Mouse (Mus musculus) v-Abl transformed pro-B cells (cell line): ENCODE results near the gene Tbx10.
"Not testable (repeated sequence)": the region's sequence is repeated elsewhere in the genome, so short reads cannot be mapped to it uniquely, and the experiment has no call there.

Experiments used
- in situ Hi-C, 2 experiments: fragments of 400-800 bp; cut with MboI; formaldehyde crosslinking; loops; one replicate each; pipeline ENCODE4 v1.15.1; 2025; ENCODE audit not compliant: unreplicated experiment in 2 of 2

The Tbx10 gene

DNA sequence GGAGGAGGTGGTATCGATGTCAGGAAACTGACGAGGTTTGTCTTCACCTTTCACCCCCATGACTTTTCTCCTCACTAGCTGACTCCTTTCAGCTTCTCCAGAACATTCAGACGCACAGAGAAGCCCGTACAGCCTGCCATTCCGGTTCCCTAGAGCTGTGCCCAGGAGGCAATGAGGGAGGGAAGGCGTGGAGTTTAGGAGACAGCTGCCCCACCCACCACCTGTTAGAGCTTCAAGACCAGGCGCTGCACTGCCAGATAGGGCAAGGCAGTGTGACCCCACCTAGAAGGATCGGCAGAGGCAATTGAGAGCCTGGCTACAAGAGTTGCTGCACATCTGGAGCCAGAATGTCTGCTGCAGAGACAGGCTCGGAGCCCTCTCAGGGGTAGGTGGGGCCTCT lies 20.3 kb upstream of the Tbx10 start, which contains the start of gene Aldh3b2:
TSS of gene Aldh3b2 (plus strand) at position 100 of the 400 bp plus-strand sequence.
- in situ Hi-C loops: no loop called here

DNA sequence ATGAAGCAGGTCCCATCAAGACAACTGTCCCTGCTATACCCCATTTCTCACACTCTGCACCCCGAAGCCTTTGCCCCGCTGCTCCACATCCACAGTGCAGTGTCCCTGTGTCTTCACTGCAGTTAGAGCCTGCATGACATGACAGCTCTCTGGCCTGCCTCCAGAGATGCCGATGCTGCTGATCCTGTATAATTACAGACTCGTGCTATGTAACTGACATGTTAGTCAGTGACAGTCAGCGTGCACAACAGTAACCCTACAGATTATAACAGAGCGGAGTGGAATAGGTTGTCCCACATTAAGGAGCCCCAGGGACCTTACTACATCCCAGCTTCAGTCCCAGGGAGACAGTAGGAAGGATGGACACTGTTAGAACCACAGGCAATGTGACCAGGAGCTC lies 17.9 kb upstream of the Tbx10 start:
- in situ Hi-C loops: not testable (repeated sequence)

DNA sequence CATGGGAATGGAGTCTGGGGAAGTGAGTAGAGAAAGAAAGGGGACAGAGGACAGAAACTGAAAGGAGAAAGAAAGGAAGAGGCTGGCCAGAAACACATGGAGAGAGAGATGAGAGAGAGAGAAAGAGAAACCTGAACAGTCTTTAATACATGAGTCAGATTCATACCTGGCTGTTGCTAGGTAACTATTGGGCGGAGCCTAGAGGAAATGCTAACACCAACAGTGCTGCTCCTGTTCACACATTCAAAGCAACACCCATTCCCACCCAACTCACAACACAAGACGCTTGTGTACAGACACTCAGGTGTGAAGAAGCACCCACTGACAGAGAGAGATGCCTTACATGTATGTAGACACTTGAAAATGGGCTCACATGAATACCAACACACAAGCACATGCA lies 16.7 kb upstream of the Tbx10 start:
- in situ Hi-C loops: no loop called here

DNA sequence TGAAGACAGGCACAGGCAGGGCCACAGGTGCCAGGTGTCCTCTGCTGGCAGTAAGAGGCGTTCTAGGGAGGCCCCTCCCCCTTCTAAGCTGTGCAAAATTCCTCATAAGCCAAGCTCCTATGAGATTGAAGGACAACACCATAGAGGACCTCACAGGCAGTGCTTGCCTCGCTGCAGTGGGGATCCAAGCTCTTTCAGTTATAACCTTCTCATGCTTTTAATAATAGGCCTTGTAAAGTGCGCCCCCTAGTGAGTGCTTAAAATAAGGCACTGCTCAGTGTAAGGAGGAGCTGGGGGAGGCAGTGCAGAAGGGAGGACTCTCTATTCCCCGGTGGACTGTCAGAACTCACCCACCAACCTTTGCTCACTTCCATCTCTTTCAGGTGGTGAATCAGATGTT lies 12.2 kb upstream of the Tbx10 start:
- in situ Hi-C loops: loop anchor here (5.0 kb wide), 2 partner anchors 93 to 188 kb away; no protein-coding TSS in a partner anchor

DNA sequence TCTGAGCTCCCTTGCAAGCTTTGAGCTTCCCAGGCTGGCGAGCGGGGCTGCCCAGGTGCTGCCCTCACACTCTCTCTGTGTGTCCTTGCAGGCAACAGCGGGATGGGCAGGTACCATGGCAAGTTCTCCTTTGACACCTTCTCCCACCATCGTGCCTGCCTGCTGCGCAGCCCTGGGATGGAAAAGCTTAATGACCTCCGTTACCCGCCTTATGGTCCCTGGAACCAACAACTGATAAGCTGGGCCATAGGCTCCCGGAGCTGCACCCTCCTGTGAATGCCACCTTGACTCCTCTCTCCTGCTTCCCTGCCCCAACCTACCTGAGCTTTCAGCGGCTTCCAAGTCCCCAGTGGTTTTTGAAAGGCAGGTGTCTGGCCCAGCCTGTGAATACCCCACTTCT lies 11.6 kb upstream of the Tbx10 start:
- in situ Hi-C loops: loop anchor here (5.0 kb wide), 2 partner anchors 94 to 189 kb away; no protein-coding TSS in a partner anchor

DNA sequence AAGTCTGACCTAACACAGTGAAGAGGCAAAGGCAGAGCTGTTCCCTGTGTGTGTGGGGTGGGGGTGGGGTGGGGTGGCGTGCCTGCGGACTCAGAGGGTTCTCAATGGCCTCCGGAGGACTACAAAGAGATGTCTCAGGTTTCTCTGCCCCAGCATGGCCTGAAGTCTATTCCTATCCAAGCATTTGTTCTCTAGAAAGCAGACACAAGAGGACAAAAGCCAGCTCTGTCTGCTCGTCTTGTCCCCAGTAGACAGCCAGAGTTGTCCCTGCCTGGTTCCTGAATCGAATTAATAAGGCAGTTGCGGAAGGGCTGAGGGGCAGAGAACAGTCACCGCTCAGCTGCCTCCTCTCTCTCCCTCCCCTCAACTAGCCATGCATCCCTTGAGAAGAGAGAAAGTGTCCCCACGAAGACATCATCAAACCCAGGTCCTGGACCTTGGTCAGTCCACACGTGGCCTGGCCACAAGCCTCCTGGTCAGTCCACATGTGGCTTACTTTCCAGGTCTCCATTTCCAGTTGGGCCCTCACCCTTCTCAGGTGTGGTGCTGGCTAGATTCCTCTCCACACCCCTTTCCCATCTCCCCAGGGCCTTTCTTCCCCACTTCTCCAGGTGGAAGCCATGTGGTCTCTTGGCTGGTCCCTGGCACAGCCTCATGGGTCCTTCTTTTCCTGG lies 8.9 kb upstream of the Tbx10 start:
- in situ Hi-C loops: loop anchor here (5.0 kb wide), 2 partner anchors 96 to 191 kb away; no protein-coding TSS in a partner anchor

DNA sequence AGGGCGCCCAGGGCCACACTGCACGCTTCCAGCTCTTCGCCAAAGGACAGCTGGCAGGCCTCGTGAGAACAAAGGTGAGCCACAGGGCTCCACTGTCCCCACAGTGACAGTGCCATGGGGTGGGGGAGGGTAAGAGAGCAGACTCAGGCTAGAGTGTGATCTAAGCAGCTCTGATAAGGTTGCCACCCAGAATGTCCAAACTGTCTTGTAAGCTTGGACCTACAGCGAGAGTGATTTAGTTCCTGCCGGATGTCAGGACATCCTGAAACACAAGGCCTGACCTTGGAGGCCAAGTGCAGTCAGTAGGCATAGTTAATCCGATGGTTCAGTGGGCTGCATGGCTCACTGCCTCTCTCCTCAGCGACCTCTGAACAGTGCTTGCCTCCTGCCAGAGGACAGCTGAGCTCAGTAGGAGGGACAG lies 7.3 kb upstream of the Tbx10 start:
- in situ Hi-C loops: no loop called here

DNA sequence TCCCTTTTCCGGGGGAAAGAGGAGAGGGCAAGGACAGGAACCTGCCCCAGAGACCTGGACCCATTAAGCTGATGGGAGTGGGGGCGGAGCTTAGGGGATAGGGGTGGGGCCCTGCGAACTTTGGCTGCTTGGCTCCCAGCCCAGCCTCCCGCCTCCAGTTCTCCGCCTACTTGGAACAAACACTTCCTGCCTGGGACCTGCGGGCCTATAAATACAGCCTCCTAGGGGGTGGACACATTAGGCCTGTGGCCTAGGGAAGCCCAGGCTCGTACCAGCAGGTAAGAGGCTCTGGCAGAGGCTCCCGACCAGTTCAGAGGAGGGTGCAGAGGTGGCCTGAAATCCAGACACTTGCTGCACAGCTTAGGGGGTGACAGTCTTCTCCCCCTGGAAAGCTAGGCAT lies 6.2 kb upstream of the Tbx10 start, which contains the start of gene Acy3:
TSS of gene Acy3 (plus strand) at position 237 of the 400 bp plus-strand sequence.
- in situ Hi-C loops: no loop called here

DNA sequence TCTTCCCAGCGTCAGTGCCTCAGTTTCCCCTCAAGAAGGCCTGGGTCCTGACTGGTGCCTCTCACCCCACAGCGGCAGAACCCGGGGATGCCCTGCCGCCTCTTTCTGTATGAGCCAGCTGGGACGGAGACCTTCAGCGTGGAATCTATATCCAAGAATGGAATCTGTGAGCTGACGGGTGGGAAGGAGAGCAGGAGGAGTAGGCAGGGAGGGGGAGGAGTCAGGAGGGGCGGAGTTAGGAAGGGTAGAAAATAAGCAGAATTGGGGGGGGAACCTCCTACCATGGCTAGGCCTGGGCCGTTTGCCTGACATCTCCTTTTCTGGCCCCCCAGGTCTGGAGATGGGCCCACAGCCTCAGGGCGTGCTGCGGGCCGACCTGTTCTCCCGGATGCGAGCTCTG lies 4.5 kb upstream of the Tbx10 start:
- in situ Hi-C loops: no loop called here

DNA sequence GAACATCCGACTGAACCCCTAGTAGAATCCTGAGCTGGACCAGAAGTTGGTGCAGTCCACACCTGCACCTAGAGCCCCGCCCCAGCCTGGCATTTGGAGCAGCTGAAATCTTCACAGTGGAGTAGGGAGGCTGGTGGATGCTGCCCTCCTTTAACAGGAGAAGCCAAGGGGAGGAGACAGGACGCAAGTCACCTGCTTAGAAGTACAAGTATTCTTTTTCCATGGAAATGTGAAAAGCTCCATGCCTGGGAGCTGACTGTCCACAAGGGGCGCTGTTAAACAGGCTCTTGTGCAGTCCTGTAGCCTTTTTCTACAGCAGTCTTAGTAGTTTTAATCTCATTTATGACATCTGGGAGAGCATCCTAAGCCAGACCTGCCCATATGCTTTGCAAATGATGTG lies 3.8 kb upstream of the Tbx10 start:
- in situ Hi-C loops: no loop called here

DNA sequence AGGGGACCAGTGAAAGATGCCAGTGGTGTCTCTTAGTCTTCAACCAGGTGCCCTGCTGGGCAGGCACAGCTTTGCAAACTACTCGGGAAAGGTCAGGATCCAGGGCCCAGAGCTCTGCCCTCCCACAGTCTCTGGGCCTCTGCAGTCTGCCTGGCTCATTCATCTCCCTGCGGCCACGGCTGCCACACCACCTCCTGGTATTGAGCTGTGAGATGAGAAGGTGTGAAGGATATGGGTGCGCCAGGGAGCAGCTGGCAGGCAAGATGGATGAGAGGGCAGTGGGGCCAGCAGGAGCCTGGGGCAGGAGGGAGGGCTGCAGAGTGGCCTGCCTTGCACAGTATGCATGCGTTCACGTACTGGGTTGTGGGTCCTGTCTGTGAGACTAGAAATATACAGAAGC lies 1.7 kb upstream of the Tbx10 start:
- in situ Hi-C loops: loop anchor here in 1 of 2 experiments (10.0 kb wide), 1 partner anchor 216 kb away; no protein-coding TSS in a partner anchor

DNA sequence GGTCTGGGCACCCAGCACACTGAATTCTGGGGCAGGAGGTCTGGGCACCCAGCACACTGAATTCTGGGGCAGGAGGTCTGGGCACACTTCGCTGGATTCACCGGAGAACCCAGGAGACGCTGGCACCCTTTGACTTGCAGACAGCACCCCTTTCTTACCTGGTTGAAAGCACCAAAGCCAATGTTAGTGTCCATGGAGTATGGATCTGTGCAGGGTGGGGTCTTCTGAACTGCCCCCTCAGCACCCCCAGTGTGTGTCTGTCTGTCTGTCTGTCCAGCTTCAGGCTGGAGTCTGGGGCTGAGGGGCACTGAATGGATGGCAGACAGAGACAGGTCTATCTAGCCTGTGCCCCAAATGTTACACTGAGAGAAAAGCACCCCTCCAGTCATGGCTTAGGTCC lies 990 bp upstream of the Tbx10 start:
- in situ Hi-C loops: loop anchor here in 1 of 2 experiments (10.0 kb wide), 1 partner anchor 217 kb away; no protein-coding TSS in a partner anchor

DNA sequence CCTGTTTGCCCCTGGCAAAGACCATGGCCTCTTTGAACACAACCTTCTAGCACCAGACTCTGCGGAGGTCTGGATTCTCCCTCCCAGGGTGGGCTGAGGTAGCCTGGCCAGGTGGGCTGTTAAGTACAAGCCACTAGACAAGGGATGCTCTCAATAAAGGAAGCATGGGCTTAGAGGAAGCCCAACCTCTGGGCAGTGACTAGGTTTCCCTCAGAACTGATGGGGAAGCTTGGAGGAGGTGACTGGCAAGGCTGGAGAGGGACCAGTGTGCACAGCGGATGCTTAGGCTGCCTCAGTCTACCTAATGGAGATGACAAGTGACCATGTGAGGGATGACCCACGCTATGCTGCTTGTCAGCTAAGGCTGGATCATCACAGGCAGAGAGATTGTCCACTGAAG lies 586 bp upstream of the Tbx10 start:
- in situ Hi-C loops: loop anchor here in 1 of 2 experiments (10.0 kb wide), 1 partner anchor 217 kb away; no protein-coding TSS in a partner anchor

DNA sequence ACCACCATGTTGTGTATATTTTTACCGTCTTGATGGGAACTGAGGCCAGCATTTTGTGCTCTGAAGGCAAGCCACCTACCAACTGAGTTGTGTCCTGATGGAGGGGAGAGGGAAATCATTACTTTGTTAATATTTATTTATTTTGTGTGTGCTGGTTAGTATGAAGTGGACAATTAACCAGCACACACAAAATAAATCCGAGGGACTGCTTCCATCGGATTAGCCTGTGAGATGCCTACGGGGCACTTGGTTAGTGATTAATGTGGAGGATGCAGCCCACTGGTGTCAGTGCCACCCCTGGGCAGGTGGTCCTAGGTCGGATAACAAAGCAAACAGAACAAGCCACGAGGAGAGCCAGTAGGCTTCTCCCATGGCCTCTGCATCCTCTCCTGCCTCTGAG lies 2.4 kb downstream of the Tbx10 start:
- in situ Hi-C loops: loop anchor here in 1 of 2 experiments (10.0 kb wide), 1 partner anchor 220 kb away; no protein-coding TSS in a partner anchor

DNA sequence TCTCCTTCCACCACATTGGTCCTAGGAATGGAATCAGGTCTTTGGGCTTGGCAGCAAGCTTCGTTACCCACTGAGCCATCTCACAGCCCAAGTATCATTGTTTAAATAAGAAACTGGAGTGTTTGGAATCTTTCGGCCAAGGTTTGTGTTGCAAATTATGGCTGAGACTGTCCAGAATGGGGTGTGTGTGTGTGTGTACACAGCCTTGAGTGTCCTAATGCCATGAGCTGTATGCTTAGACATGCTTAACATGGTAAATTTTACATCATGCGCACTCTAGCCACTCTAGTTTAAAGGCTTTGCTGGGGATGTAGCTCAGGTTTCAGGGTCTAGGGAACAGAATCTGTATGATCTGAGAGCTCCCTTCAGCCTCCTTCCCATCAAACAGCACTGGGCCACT lies 3.0 kb downstream of the Tbx10 start:
- in situ Hi-C loops: loop anchor here in 1 of 2 experiments (10.0 kb wide), 1 partner anchor 221 kb away; no protein-coding TSS in a partner anchor

DNA sequence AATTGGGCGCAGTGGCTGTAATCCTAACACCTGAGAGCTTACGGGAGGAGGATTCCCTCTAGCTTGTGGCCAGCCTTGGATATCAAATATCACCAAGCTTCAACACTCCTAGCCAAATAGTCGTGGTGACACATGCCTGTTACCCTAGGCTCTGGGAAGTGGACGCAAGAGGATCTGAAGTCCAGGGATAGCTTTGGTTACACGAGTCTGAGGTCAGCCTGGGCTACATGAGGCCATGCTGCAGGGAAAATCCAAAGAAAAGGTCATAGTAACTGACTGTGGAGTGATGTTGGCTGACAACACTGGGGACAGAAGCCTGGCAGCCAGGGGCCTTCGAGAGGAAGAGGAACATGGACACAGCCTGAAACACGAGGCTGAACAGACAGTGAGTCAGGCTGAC lies 3.6 kb downstream of the Tbx10 start:
- in situ Hi-C loops: loop anchor here in 1 of 2 experiments (10.0 kb wide), 1 partner anchor 221 kb away; no protein-coding TSS in a partner anchor

DNA sequence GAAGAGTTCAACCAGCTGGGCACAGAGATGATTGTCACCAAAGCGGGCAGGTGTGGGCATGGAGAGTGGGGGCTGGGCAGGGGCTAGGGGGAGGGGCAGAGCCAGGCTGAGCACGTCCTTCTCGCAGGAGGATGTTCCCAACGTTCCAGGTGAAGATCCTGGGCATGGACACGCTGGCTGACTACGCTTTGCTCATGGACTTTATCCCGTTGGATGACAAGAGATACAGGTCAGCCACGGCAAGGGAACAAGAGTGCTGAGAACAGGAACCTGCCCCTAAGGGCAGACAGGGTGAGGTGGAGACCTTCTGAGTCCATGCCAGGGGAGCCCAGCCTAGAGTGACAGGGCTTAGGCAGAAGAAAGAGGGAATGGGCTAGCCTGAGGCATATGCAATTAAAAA lies 4.2 kb downstream of the Tbx10 start:
- in situ Hi-C loops: loop anchor here in 1 of 2 experiments (10.0 kb wide), 1 partner anchor 222 kb away; no protein-coding TSS in a partner anchor

DNA sequence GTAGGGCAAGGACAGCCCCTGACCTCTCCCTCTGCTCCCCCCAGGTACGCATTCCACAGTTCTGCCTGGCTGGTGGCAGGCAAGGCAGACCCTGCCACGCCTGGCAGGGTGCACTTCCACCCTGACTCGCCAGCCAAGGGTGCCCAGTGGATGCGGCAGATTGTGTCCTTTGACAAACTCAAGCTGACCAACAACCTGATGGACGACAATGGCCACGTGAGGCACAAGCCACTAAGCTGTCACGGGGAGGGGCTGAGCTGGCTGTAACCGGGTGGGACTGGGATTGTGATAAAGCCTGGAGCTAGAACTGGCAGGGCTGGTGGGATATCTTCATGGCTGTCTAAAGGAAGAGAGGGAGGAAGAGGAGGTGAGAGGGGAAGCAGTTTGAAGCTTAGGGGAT lies 4.7 kb downstream of the Tbx10 start:
- in situ Hi-C loops: loop anchor here in 1 of 2 experiments (10.0 kb wide), 1 partner anchor 222 kb away; no protein-coding TSS in a partner anchor

DNA sequence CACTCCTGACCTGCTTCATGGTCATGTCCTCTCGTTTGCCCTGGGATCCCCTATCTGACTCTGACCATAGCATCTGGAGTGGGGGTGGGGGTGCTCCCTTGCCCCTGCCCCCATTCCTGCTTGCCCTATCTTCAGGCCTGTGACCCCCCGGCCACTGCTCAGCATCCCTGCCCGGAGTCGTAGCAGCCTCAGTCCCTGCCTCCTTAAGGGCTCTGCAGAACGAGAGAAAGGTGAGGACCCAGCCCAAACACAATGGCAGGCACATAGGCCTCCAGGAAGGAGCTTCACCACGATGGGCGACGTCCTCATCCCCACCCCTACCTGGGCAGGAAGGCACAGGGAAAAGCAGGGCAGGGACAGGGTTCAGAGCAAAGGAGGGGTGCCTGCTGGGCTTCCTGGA lies 5.8 kb downstream of the Tbx10 start:
- in situ Hi-C loops: loop anchor here in 1 of 2 experiments (10.0 kb wide), 1 partner anchor 224 kb away; no protein-coding TSS in a partner anchor

DNA sequence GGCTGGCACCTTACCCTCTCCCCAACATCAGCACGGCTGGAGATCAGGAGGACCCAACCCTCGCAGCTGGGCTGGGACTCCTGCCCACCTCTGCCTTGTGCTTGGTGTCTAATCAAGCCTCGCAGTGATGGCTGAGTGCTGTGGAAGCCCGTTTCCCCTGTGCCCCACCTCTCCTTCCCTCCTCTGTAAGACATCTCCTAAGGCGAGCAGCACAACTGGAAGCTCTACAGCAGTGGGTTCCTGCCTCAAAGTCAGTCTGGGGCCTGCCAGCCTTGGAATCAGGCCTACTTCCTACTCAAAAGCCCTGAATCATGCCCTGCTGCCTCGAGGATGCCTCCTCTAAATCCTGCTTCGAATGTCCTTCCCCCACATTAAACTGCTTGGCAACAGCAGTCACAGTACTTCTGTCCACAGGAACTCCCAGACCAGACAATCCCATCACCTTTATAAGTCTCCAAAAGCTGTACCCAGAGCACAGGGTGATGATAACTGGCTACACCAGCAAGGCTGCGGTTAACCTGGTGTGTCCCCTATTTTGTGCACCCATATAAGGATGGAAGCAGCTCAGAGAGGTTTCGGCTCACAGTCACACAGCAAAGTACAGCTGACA lies 6.7 kb downstream of the Tbx10 start:
- in situ Hi-C loops: loop anchor here in 1 of 2 experiments (10.0 kb wide), 1 partner anchor 224 kb away; no protein-coding TSS in a partner anchor
